Mouse (Mus musculus): ENCODE results near the gene Olfr13. TPM values are rescaled to one million over a fixed set of nuclear protein-coding genes. Genes with fewer than 3 reads are reported as not detected.

The Olfr13 gene
- not detected in 4 replicates for total RNA-seq (2023; ENCODE audit: inconsistent age)

DNA sequence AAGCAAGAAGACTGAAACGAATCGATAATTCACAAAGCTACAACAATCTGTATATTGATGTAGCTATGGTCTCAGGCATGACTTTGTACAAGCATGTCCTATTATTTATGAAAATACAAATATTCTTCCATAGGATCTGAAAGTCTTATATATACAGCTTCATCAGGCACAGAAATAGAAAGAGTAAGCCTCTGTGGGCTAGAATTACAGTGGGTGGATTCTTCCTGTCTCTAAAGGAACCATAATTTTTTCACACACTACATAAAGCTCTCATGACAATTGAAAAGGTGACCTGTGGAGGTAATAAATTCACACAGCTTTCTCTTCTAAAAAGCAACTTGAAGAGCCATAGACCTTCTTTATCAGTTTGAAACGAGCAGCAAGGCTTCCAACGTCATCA is at the start of gene Olfr13:
Gene Olfr13, plus strand, starts transcription at position 301 of the 400 bp plus-strand sequence.

DNA sequence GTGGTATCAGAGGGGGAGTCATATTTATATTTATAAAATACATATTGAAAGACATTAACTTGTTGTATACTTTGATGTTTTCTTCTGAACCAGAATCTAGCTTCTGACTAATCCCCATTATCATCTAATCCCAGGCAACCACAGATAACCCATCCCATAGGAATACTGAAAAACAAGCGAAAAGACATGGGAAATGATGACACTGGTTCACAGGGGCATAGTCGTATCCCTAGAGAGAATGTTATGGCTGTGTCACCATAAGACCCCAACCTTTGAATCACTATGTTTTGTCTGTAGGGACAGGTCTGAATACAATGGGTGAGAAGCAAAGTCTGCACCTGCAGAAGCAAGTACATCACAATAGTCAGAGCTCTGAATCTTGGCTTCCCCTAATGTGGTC is 25.7 kb upstream of the Olfr13 start, which contains the start of gene Olfr237-ps1:
Gene Olfr237-ps1, plus strand, starts transcription at position 301 of the 400 bp plus-strand sequence.

GRCm38 (mm10) chr6:43162982-43163381 is 9.0 kb upstream of the Olfr13 start, which contains the start of gene Olfr437:
TSS of gene Olfr437 (plus strand) at chr6:43163282.

GRCm38 (mm10) chr6:43196781-43197180 is 24.8 kb downstream of the Olfr13 start, which contains the start of gene Olfr435:
TSS of gene Olfr435 (plus strand) at chr6:43197146.

GRCm38 (mm10) chr6:43212873-43213272 is 40.9 kb downstream of the Olfr13 start, which contains the start of gene Olfr434:
TSS of gene Olfr434 (plus strand) at chr6:43213021.

Other genes starting within 250 kb of the Olfr13 start
- gene Olfr444, start 223.1 kb upstream of the Olfr13 start, total RNA-seq (2023; ENCODE audit: inconsistent age), result not detected in 4 replicates
- gene Olfr441, start 65.8 kb upstream of the Olfr13 start, total RNA-seq (2023; ENCODE audit: inconsistent age), result not detected in 4 replicates
- gene Olfr237-ps1, start 25.6 kb upstream of the Olfr13 start, total RNA-seq (2023; ENCODE audit: inconsistent age), result not detected in 4 replicates
- gene Olfr437, start 8.9 kb upstream of the Olfr13 start, total RNA-seq (2023; ENCODE audit: inconsistent age), result not detected in 4 replicates
- gene Olfr435, start 25.0 kb downstream of the Olfr13 start, total RNA-seq (2023; ENCODE audit: inconsistent age), result not detected in 4 replicates
- gene Olfr434, start 40.9 kb downstream of the Olfr13 start, total RNA-seq (2023; ENCODE audit: inconsistent age), result not detected in 4 replicates
- not detected in 4 replicates for gene Olfr47, start 59.4 kb downstream of the Olfr13 start, total RNA-seq (2023; ENCODE audit: inconsistent age)
- gene Arhgef5, start 93.4 kb downstream of the Olfr13 start, total RNA-seq (2023; ENCODE audit: inconsistent age), result 0.09 to 0.51 TPM (median 0.16 TPM) in 3 of 4 replicates, not detected in the other
- gene Nobox, start 137.4 kb downstream of the Olfr13 start, total RNA-seq (2023; ENCODE audit: inconsistent age), result not detected in 4 replicates

Measured in B cell, adult (primary cell).